Mouse (Mus musculus): Measurements from ENCODE around the gene Fn3krp. TPM values are rescaled to one million over a fixed set of nuclear protein-coding genes. Genes with fewer than 3 reads are reported as not detected.

Gene Fn3krp
- polyA plus RNA-seq, 1 experiment, result 24.6 TPM

- Histone ChIP-seq H3K4me1 (ENCODE audit: control insufficient read depth, insufficient read depth, insufficient read length, low read length) (no peaks in the 10 kb centered on the region), H3K4me3 (ENCODE audit: insufficient read depth, low read depth, low read length) (no peak overlapping the region), H3K27ac (replicated peaks; ENCODE audit: low read depth, low read length) (no peak overlapping the region)
Observed at GRCm38 (mm10) chr11:121479476-121480203, 58.4 kb downstream of the Fn3krp start.

Other genes starting within 250 kb of the Fn3krp start
- gene Hexdc, start 217.0 kb upstream of the Fn3krp start, polyA plus RNA-seq (2012; ENCODE audit: insufficient read depth, insufficient read length, missing spikeins), result 2.1 and 3.3 TPM in 2 replicates
- 15.7 and 18.7 TPM in 2 replicates for gene Ogfod3, start 216.7 kb upstream of the Fn3krp start, polyA plus RNA-seq (2012; ENCODE audit: insufficient read depth, insufficient read length, missing spikeins)
- gene Cybc1, start 192.1 kb upstream of the Fn3krp start, polyA plus RNA-seq (2012; ENCODE audit: insufficient read depth, insufficient read length, missing spikeins), result 5.0 and 8.2 TPM in 2 replicates
- gene Narf, start 184.1 kb upstream of the Fn3krp start, polyA plus RNA-seq (2012; ENCODE audit: insufficient read depth, insufficient read length, missing spikeins), result 10.4 and 12.6 TPM in 2 replicates
- 19.8 and 22.6 TPM in 2 replicates for gene Foxk2, start 161.4 kb upstream of the Fn3krp start, polyA plus RNA-seq (2012; ENCODE audit: insufficient read depth, insufficient read length, missing spikeins)
- 33.8 and 37.1 TPM in 2 replicates for gene Wdr45b, start 67.0 kb upstream of the Fn3krp start, polyA plus RNA-seq (2012; ENCODE audit: insufficient read depth, insufficient read length, missing spikeins)
- gene Rab40b, start 33.1 kb upstream of the Fn3krp start, polyA plus RNA-seq (2012; ENCODE audit: insufficient read depth, insufficient read length, missing spikeins), result 5.1 and 5.5 TPM in 2 replicates
- 30.2 and 39.7 TPM in 2 replicates for gene Fn3k, start 13.5 kb downstream of the Fn3krp start, polyA plus RNA-seq (2012; ENCODE audit: insufficient read depth, insufficient read length, missing spikeins)
- 15.3 and 19.6 TPM in 2 replicates for gene Tbcd, start 30.5 kb downstream of the Fn3krp start, polyA plus RNA-seq (2012; ENCODE audit: insufficient read depth, insufficient read length, missing spikeins)
- not detected in 2 replicates for gene Zfp750, start 97.9 kb downstream of the Fn3krp start, polyA plus RNA-seq (2012; ENCODE audit: insufficient read depth, insufficient read length, missing spikeins)

Measured in brown adipose tissue, adult 24 weeks (tissue).